Mouse (Mus musculus) stomach, postnatal 0 days (tissue): ENCODE measurements around the gene Trmt1. TPM values are rescaled to one million over a fixed set of nuclear protein-coding genes. Genes with fewer than 3 reads are reported as not detected.

ENCODE experiments used
- ATAC-seq: fragments of 200-750 bp; cut with Nextera tagmentation; 2 replicates; pipeline ENCODE4 v1.8.0; 2017; ENCODE audit not compliant: low FRiP score, low TSS enrichment
- DNase-seq: peaks from one replicate; pipeline ENCODE4 v3.0.0-alpha.2; 2016; ENCODE audit warnings: low spot score
- H3K27ac ChIP-seq: fragments of 300-500 bp; sonication (generic); replicated peaks from 2 replicates; pipeline ENCODE4 v1.5.1; 2014; ENCODE audit warnings: mild to moderate bottlenecking, control low read depth
- H3K27me3 ChIP-seq: fragments of 300-500 bp; sonication (generic); 2 replicates; pipeline ENCODE4 v1.6.1; 2014; ENCODE audit warnings: low read length; ENCODE audit not compliant: control insufficient read depth, insufficient read depth
- H3K36me3 ChIP-seq: fragments of 300-500 bp; sonication (generic); 2 replicates; pipeline ENCODE4 v1.6.1; 2014; ENCODE audit warnings: low read length, mixed read lengths; ENCODE audit not compliant: control insufficient read depth, insufficient read depth
- H3K4me1 ChIP-seq: fragments of 300-500 bp; sonication (generic); replicated peaks from 2 replicates; pipeline ENCODE4 v1.6.1; 2014; ENCODE audit warnings: antibody characterized with exemption; ENCODE audit not compliant: control insufficient read depth, insufficient read depth
- H3K4me2 ChIP-seq: fragments of 300-500 bp; sonication (generic); replicated peaks from 2 replicates; pipeline ENCODE4 v1.6.1; 2014; ENCODE audit warnings: low read depth, mild to moderate bottlenecking, control low read depth, moderate library complexity
- H3K4me3 ChIP-seq: fragments of 300-500 bp; sonication (generic); 2 replicates; pipeline ENCODE4 v1.5.1; 2014; ENCODE audit warnings: low read depth, low read length, control low read depth
- H3K9ac ChIP-seq: fragments of 300-500 bp; sonication (generic); 2 replicates; pipeline ENCODE4 v1.6.1; 2014; ENCODE audit warnings: mild to moderate bottlenecking, low read length, control low read depth, mixed read lengths
- H3K9me3 ChIP-seq: fragments of 300-500 bp; sonication (generic); 2 replicates; pipeline ENCODE4 v1.6.1; 2016; ENCODE audit warnings: low read length; ENCODE audit not compliant: control insufficient read depth
- CTCF ChIP-seq: IDR thresholded peaks from 2 replicates; pipeline ENCODE4 v1.5.1; 2016; ENCODE audit warnings: antibody characterized with exemption, low read depth, mild to moderate bottlenecking, moderate library complexity
- EP300 ChIP-seq: optimal IDR thresholded peaks from 2 replicates; pipeline ENCODE3; 2016; ENCODE audit warnings: antibody characterized with exemption
- WGBS: fragments of 180-500 bp; shearing (Covaris S2); extraction: QIAGEN DNeasy Blood & Tissue Kit; methylation state at CpG from one replicate; pipeline ENCODE4 v1.1.7; 2014; 5-methylcytosine and 5-hydroxymethylcytosine counted together
- polyA plus RNA-seq: library from polyadenylated mRNA; unstranded; fragments of >200 nt; fragmentation: Nextera tagmentation; extraction: Ambion mirVana; gene quantifications from 2 replicates; pipeline ENCODE4 v1.2.1, GENCODE M21; 2015

Trmt1 gene
- polyA plus RNA-seq, 1 experiment from 2014 or later, result 45.1 TPM

- Histone ChIP-seq H3K4me3 (peak overlapping the region; percentile 35), H3K27ac (0 out of 2 replicates have a peak overlapping the region, but pooled peaks have one; percentile 5), H3K27me3 (no peaks in the 10 kb centered on the region), H3K9me3 (no peaks in the 10 kb centered on the region), H3K36me3 (peaks cover 2% of the 10 kb centered on the region; the same call in 1 of the 2 replicates), H3K9ac (no peak overlapping the region), H3K4me2 (peak overlapping the region; percentile 60), H3K4me1 (peaks cover 2% of the 10 kb centered on the region; the same call in 1 of the 2 replicates)
- ATAC-seq, result 0 out of 2 replicates have a peak, but pooled peaks have one; percentile 9
- TF ChIP-seq CTCF (peak; percentile 80), EP300 (no peak)
- WGBS, result 26% methylated on average over 16 of the region's 16 CpGs
- peak; percentile 80 for DNase-seq
Observed at GRCm38 (mm10) chr8:84704356-84704755, 18.2 kb downstream of the Trmt1 start.

GRCm38 (mm10) chr8:84704867-84705831, 19.0 kb downstream of the Trmt1 start:
- peak; percentile 60 for DNase-seq
- 22% methylated on average over 51 of the region's 61 CpGs for WGBS
- H3K27ac ChIP-seq, result peak overlapping the region; percentile 45; the same call in 1 of the 2 replicates
- H3K4me2 ChIP-seq, result peak overlapping the region; percentile 60
- no peak for ATAC-seq
- peak overlapping the region; percentile 50 for H3K9ac ChIP-seq
- no peaks in the 10 kb centered on the region for H3K9me3 ChIP-seq
- TF ChIP-seq CTCF, result no peak
- TF ChIP-seq EP300, result no peak
- H3K4me3 ChIP-seq, result peak overlapping the region; percentile 35
- H3K36me3 ChIP-seq, result 0 out of 2 replicates have a peak, but pooled peaks cover 2% of the 10 kb centered on the region
- H3K4me1 ChIP-seq, result peaks cover 2% of the 10 kb centered on the region; the same call in 1 of the 2 replicates
- H3K27me3 ChIP-seq, result no peaks in the 10 kb centered on the region

- H3K27ac ChIP-seq, result no peak overlapping the region
- no peaks in the 10 kb centered on the region for H3K27me3 ChIP-seq
- no peaks in the 10 kb centered on the region for H3K9me3 ChIP-seq
- peak overlapping the region; percentile 35 for H3K4me3 ChIP-seq
- peak overlapping the region; percentile 60 for H3K4me2 ChIP-seq
- DNase-seq (no peak), ATAC-seq (no peak)
- peak overlapping the region; percentile 50; the same call in 1 of the 2 replicates for H3K9ac ChIP-seq
- peaks cover 2% of the 10 kb centered on the region; the same call in 1 of the 2 replicates for H3K4me1 ChIP-seq
- TF ChIP-seq CTCF (no peak), EP300 (no peak)
- WGBS, result 50% methylated on average over 12 of the region's 12 CpGs
- 0 out of 2 replicates have a peak, but pooled peaks cover 2% of the 10 kb centered on the region for H3K36me3 ChIP-seq
Observed at GRCm38 (mm10) chr8:84705960-84706359, 19.9 kb downstream of the Trmt1 start.

- ATAC-seq, result peak; percentile 30
- peak overlapping the region; percentile 89 for H3K27ac ChIP-seq
Observed at GRCm38 (mm10) chr8:84706610-84707266, 20.6 kb downstream of the Trmt1 start.

GRCm38 (mm10) chr8:84707267-84707883, 21.3 kb downstream of the Trmt1 start:
- no peaks in the 10 kb centered on the region for H3K27me3 ChIP-seq
- TF ChIP-seq CTCF, result no peak
- no peak for TF ChIP-seq EP300
- ATAC-seq, result peak; percentile 84
- H3K4me1 ChIP-seq, result peaks cover 2% of the 10 kb centered on the region; the same call in 1 of the 2 replicates
- 30% methylated on average over 22 of the region's 22 CpGs for WGBS
- peak overlapping the region; percentile 89 for H3K27ac ChIP-seq
- H3K4me3 ChIP-seq, result peak overlapping the region; percentile 32
- H3K36me3 ChIP-seq, result peaks cover 5% of the 10 kb centered on the region; the same call in 1 of the 2 replicates
- H3K9ac ChIP-seq, result peak overlapping the region; percentile 57
- H3K4me2 ChIP-seq, result peak overlapping the region; percentile 50
- H3K9me3 ChIP-seq, result no peaks in the 10 kb centered on the region
- peak; percentile 95 for DNase-seq

More at GRCm38 (mm10) chr8:84706610-84707266, 20.6 kb downstream of the Trmt1 start:
- TF ChIP-seq EP300 (no peak), CTCF (no peak)
- Histone ChIP-seq H3K4me1 (peaks cover 2% of the 10 kb centered on the region; the same call in 1 of the 2 replicates), H3K9ac (peak overlapping the region; percentile 57), H3K9me3 (no peaks in the 10 kb centered on the region), H3K36me3 (peaks cover 5% of the 10 kb centered on the region; the same call in 1 of the 2 replicates), H3K27me3 (no peaks in the 10 kb centered on the region), H3K4me2 (peak overlapping the region; percentile 50), H3K4me3 (peak overlapping the region; percentile 32)
- DNase-seq, result peak; percentile 79
- whole genome bisulfite sequencing, result 43% methylated on average over 42 of the region's 45 CpGs
